Mouse (Mus musculus): Measurements from ENCODE around the gene Lrrc41.

Gene Lrrc41

DNA sequence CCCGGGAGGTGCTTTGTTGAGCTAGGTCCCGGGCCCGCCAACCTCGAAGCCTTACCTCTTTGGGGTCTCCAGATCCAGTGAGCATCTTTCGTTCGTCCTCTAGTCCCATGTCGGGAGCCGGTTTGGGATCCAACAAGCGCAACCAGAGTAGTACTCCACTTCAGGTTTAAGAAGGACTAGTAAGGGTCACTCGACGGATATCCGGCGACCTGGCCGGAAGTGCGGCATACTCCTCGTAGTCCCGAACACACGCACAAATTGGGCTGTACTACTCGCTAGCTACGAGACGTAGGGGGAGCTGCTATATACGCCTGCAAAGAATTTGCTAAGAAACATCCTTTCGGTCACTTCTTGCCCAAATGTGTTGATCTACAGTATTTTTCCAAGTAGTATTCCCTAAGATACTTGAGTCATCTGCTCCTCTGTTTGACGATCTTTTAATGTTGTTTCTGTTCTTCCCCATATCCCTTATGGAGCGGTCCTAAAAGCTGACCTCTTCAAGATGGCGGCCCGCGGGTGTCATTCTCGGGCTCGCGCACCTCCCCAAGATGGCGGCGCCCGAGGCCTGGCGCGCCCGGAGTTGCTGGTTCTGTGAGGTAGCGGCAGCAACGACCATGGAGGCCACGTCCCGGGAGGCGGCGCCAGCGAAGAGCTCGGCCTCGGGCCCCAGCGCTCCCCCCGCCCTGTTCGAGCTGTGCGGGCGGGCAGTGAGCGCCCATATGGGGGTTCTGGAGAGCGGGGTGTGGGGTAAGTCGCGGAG is at the start of gene Lrrc41, which contains the start of gene Uqcrh:
Lrrc41 (plus strand) TSS at position 409 of the 760 bp plus-strand sequence.
Uqcrh (minus strand) TSS at position 211 of the 760 bp plus-strand sequence.
- DNase-seq (ENCODE audit: low read depth, low spot score), result peak; percentile 97
- Histone ChIP-seq H3K27me3 (ENCODE audit: control insufficient read depth, insufficient read depth, low read length, poor library complexity, severe bottlenecking) (no peaks in the 10 kb centered on the region), H3K36me3 (ENCODE audit: control insufficient read depth, insufficient read depth, low read length, poor library complexity, severe bottlenecking) (peaks cover 1% of the 10 kb centered on the region; the same call in 1 of the 2 replicates)

DNA sequence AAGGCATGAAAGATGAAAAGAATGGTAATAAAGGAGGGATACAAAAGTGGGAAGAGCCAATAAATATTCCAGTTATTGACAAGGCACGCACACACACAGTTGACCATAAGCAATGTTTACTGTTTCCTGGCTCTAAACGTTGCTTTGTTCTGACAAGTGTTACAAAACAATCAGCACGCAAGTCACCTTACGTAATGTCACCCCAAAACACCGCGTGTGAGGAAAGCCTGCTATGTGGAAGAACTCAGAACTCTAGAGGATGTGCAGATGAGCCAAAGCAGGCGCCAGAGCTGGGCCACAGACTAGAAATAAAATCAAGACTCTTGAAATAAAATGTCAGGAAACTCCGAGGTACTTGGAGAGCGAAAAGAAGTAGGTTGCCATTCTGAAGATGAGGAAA is 42.2 kb upstream of the Lrrc41 start:
- H3K27me3 ChIP-seq (ENCODE audit: control insufficient read depth, insufficient read depth, low read length, poor library complexity, severe bottlenecking), result no peaks in the 10 kb centered on the region
- H3K36me3 ChIP-seq (ENCODE audit: control insufficient read depth, insufficient read depth, low read length, poor library complexity, severe bottlenecking), result peaks cover 19% of the 10 kb centered on the region
- no peak for DNase-seq (ENCODE audit: low read depth, low spot score)

DNA sequence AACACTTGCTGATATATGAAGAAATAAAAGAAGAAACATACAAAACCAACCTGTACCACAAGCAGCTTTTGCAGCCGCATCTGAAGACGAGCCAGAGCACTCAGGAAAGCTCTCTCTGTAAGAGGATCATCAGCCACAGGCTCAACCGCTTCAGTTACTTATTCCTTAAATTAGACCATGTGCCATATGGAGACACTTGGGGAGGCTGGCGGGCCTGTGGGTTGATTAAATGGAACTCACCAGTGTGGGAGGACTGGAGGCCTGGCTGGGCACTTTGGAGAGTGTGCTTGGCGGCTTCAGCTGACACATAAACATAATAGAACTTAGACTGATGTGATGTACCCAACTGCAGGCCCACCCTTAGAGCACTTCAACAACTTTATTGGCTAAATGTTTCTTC is 41.7 kb upstream of the Lrrc41 start:
- no peak for DNase-seq (ENCODE audit: low read depth, low spot score)
- Histone ChIP-seq H3K27me3 (ENCODE audit: control insufficient read depth, insufficient read depth, low read length, poor library complexity, severe bottlenecking) (no peaks in the 10 kb centered on the region), H3K36me3 (ENCODE audit: control insufficient read depth, insufficient read depth, low read length, poor library complexity, severe bottlenecking) (peaks cover 19% of the 10 kb centered on the region)

DNA sequence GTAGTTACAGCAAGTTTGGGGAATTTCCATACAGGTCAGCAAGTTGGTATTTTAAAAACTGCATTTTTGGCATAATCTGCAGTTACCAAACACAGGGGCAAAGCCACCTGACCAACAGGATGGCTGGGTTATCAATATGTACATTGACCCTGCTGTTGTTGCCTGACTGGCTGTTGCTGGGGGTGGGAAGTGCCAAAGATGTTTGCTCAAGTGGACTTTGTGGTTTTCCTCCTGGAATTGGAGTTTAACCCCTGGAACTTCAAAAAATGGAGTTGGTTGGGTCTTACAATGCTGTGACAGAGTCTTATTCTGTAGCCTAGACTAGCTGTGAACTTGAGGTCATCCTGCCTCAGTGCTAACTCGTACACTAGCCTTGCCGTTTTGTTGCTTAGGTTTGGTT is 34.6 kb upstream of the Lrrc41 start:
- Histone ChIP-seq H3K27me3 (ENCODE audit: control insufficient read depth, insufficient read depth, low read length, poor library complexity, severe bottlenecking) (no peaks in the 10 kb centered on the region), H3K36me3 (ENCODE audit: control insufficient read depth, insufficient read depth, low read length, poor library complexity, severe bottlenecking) (peaks cover 13% of the 10 kb centered on the region)
- DNase-seq (ENCODE audit: low read depth, low spot score), result no peak

DNA sequence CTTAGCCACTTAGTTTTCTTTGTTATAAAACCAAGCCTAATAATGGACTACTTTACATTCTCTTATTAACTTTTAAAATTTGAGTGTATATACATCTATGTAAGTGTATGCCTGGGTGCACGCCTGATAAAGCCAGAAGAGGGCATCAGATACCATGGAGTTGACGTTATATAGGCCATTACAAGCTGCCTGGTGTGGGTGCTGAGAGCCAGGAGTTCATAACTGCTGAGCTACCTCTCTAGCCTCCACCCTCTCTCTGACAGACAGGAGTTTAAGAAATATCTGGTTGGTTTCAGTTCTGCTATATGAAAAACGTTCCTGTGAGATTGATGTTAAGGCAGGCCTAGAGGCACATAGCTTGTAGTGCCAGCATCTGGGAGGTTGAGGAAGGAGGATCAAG is 32.9 kb upstream of the Lrrc41 start:
- no peaks in the 10 kb centered on the region for H3K27me3 ChIP-seq (ENCODE audit: control insufficient read depth, insufficient read depth, low read length, poor library complexity, severe bottlenecking)
- DNase-seq (ENCODE audit: low read depth, low spot score), result peak; percentile 36

DNA sequence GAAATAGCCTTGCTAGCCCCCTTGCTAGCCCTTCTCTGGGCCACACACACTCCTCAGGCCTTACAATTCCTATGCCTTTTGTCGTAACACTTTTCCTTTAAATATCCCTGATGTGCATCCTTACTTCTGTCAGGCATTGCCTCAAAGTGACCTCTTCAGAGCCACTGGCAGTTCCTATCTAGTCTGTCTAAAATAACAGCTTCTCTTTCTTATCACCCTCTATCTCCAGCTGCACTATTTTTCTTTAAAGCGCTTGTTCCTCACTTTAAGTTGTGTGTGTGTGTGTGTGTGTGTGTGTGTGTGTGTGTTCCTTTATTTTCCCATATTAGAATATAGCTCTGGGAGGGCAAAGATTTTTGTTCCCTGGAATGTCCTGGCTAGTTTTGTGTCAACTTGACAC is 28.5 kb upstream of the Lrrc41 start:
- H3K36me3 ChIP-seq (ENCODE audit: control insufficient read depth, insufficient read depth, low read length, poor library complexity, severe bottlenecking), result peaks cover 6% of the 10 kb centered on the region; the same call in 1 of the 2 replicates
- no peaks in the 10 kb centered on the region for H3K27me3 ChIP-seq (ENCODE audit: control insufficient read depth, insufficient read depth, low read length, poor library complexity, severe bottlenecking)
- DNase-seq (ENCODE audit: low read depth, low spot score), result no peak

More for the DNA sequence above, 32.9 kb upstream of the Lrrc41 start:
- H3K36me3 ChIP-seq (ENCODE audit: control insufficient read depth, insufficient read depth, low read length, poor library complexity, severe bottlenecking), result peaks cover 12% of the 10 kb centered on the region; the same call in 1 of the 2 replicates

DNA sequence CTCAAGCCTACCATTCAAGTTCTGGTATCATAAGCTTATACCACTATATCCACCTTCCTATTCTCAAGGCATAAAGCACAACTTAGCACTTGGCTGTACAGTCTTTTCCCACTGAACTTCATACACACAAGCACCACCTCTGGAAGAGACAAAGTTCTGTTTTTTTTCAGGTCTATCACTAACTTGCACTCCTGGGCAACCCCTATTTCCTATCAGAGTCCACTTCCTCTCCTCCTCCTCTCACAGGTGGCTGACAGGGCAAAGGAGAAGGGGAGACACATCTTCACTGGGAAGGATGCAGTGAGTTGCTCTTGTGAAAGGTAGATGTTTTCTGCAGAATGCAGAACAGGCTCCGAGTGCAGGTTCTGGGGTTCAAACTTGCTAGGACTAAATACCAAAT is 27.4 kb upstream of the Lrrc41 start:
- Histone ChIP-seq H3K27me3 (ENCODE audit: control insufficient read depth, insufficient read depth, low read length, poor library complexity, severe bottlenecking) (no peaks in the 10 kb centered on the region), H3K36me3 (ENCODE audit: control insufficient read depth, insufficient read depth, low read length, poor library complexity, severe bottlenecking) (0 out of 2 replicates have a peak, but pooled peaks cover 2% of the 10 kb centered on the region)
- no peak for DNase-seq (ENCODE audit: low read depth, low spot score)

DNA sequence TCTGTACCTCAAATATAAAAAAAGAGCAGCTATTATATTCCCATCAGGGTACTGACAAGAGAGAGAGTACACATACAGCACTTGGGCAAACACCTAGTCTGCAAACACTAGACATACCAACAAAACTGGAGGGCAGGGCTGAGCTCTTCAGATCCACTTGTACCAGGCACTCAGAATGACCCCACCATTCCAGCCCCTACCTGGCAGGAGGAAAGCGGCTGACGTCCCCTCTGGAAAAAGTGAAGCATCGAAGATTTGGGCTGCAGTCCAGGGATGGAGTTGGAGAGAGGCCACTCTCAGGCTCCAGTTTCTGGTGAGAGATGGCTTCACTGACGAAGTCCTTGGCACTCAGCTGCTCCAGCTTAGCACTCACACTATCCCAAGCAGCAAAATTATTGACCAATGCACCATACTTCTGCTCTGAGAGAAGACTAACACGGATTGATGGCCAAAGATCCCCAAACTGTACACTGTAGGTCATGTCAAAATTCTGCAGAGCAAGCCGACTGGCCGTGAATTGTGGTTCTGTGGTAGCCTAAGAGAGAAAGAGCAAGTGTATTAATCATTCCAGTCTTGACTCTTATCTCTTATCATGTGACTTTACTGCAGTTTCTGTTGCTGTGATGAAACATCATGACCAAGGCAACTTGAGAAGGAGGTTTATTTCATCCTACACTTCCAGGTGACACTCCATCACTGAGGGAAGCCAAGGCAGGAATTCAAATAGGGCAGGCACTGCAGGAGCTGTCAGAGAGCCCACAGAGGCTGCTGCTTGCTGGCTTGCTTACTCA is 26.7 kb upstream of the Lrrc41 start:
- Histone ChIP-seq H3K36me3 (ENCODE audit: control insufficient read depth, insufficient read depth, low read length, poor library complexity, severe bottlenecking) (0 out of 2 replicates have a peak, but pooled peaks cover 2% of the 10 kb centered on the region), H3K27me3 (ENCODE audit: control insufficient read depth, insufficient read depth, low read length, poor library complexity, severe bottlenecking) (no peaks in the 10 kb centered on the region)
- DNase-seq (ENCODE audit: low read depth, low spot score), result no peak

DNA sequence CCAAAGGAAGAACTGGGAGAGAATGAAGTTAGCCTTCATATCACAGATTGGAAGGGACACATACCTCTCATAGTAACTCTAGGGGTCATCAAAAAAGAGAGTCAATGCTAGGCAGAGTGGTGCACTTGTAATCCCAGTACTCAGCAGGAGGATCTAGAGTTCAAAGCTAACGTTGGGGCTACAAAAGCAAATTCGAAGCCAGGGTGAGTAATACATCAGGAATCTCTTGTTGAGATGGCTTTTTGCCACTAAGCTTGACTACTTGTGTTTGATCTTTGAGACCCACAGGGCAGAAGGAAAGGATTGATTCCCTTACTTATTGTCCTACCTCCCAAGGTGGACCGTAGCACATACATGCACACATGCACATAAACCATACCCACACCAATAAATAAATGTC is 25.9 kb upstream of the Lrrc41 start:
- 0 out of 2 replicates have a peak, but pooled peaks cover 2% of the 10 kb centered on the region for H3K36me3 ChIP-seq (ENCODE audit: control insufficient read depth, insufficient read depth, low read length, poor library complexity, severe bottlenecking)
- no peaks in the 10 kb centered on the region for H3K27me3 ChIP-seq (ENCODE audit: control insufficient read depth, insufficient read depth, low read length, poor library complexity, severe bottlenecking)
- no peak for DNase-seq (ENCODE audit: low read depth, low spot score)

DNA sequence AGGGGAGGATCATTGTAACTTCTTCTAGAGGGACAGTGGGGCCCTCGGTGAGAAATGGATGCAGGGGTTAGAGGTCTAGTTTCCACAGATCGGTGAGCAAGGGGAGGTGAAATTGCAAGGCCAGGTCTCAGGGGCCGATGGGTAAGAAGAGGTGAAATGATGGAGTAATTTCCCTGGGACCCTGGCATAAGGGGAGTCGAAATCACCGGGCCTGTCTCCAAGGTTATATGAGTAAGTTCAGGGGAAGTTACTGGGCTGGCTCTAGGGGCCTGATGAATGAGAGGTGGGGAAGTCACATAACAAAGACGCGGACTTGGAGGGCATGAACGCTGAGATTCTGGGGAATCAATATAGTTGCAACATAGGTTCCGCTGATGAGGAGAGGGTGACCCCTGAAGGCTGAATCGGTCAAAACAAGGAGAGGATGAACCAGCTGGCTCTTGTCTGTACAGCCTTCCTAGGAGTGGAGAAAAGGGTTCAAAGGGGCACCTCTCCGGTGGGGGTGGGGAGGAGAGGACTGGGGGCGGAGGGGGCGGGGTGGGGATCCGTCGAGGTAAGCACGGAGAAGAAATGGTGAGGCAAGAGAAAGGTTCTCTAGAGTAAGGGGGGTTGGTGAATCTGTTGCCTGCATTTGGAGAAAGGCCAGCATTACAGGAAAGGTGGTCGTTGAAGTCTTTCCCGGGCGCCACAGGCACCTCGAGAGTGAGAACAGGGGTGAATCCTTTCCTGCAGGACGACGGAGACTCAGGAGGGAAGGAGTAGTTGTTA is 22.4 kb upstream of the Lrrc41 start:
- no peaks in the 10 kb centered on the region for H3K27me3 ChIP-seq (ENCODE audit: control insufficient read depth, insufficient read depth, low read length, poor library complexity, severe bottlenecking)
- no peaks in the 10 kb centered on the region for H3K36me3 ChIP-seq (ENCODE audit: control insufficient read depth, insufficient read depth, low read length, poor library complexity, severe bottlenecking)
- peak; percentile 67 for DNase-seq (ENCODE audit: low read depth, low spot score)

DNA sequence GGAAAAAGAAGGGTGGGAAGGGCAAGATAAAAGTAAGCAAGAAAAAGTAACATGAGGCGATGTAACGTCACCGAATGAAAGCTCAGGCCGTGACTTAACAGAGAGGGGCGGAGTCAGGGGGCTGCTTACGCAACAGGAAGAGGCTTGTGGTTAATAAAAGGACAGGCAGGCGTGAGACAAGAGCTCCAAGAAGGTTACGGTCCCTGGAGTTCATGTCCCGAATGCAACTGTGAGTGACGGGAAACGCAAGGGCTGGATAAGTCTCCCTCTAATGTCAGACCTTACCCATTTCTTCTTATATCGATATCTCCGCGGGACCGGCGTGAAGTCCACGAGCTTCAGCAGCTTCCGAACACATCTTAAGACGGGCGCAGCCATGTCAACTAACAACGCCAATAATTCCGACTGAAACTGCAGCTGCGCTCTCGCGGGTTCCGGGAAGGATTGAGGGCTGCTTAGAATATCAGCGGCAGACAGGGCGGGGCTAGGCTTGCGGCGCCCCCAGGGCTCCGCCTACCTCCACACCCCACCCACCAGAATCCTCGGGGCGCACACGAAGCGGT is 21.6 kb upstream of the Lrrc41 start, which contains the start of gene Nsun4:
Nsun4 (minus strand) TSS at position 478 of the 563 bp plus-strand sequence.
- DNase-seq (ENCODE audit: low read depth, low spot score), result peak; percentile 95
- Histone ChIP-seq H3K27me3 (ENCODE audit: control insufficient read depth, insufficient read depth, low read length, poor library complexity, severe bottlenecking) (no peaks in the 10 kb centered on the region), H3K36me3 (ENCODE audit: control insufficient read depth, insufficient read depth, low read length, poor library complexity, severe bottlenecking) (no peaks in the 10 kb centered on the region)

DNA sequence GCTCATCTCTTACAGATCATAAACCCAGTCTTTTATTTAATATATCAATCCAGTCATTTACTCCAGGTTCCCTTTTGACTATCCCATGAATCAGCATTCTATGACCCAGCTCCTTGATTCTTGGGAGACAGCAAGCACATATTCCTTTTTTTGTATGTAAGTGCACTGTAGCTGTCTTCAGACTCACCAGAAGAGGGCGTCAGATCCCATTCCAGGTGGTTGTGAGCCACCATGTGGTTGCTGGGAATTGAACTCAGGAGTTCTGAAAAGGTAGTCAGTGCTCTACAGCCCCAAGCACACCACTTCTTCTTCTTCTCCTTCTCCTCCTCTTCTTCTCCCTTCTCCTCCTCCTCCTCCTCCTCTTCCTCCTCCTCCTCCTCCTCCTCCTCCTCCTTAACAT is 17.5 kb upstream of the Lrrc41 start:
- H3K36me3 ChIP-seq (ENCODE audit: control insufficient read depth, insufficient read depth, low read length, poor library complexity, severe bottlenecking), result no peaks in the 10 kb centered on the region
- H3K27me3 ChIP-seq (ENCODE audit: control insufficient read depth, insufficient read depth, low read length, poor library complexity, severe bottlenecking), result no peaks in the 10 kb centered on the region
- DNase-seq (ENCODE audit: low read depth, low spot score), result no peak

DNA sequence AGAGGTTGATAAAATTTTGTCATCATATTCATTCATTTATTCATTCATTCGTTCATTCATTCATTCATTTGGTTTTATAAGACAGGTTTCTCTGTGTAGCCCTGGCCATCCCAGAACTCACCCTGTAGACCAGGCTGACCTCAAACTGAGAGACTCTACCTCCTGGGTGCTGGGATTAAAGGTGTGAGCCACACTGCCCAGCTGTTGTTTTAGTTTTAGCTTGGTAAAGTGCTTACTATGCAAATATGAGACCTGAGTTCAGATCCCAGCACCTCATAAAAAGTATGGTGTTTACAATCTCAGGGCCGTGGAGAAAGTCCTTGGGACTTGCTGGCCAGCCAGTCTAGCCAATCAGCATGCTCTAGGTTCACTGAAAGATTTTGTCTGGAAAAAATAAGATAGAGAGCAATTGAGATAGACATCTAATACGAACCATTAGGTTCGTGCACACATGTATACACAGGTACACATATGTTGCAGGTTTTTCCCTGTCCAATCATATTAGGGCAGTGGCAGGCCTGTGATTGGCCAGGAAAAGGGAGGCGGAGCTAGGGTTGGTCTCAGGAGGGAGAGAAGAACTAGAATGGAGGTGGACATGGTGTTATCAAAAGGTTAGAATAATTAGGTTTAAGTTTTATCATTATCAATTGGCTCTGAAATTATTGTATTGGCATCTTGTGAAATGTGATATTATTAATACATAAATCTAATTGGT is 15.9 kb upstream of the Lrrc41 start:
- H3K36me3 ChIP-seq (ENCODE audit: control insufficient read depth, insufficient read depth, low read length, poor library complexity, severe bottlenecking), result no peaks in the 10 kb centered on the region
- H3K27me3 ChIP-seq (ENCODE audit: control insufficient read depth, insufficient read depth, low read length, poor library complexity, severe bottlenecking), result no peaks in the 10 kb centered on the region
- DNase-seq (ENCODE audit: low read depth, low spot score), result no peak

DNA sequence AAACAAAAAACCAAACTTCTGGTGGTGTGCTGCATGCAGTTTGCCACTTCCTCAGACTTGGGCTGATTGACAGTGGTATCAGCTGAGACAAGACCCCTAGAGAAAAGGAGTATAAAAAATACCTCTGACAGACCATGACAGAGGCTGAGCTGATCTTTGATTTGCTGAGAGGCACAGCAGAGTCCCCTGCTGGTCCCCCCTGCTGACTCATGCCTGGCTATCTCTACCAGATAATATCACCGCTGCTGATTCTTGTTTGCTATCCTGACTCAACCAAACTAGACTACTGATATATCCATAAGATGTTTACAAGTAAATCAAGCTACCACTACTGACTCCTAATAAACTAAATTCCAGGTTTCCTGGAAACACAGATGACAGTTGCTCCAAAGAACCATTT is 11.2 kb upstream of the Lrrc41 start:
- DNase-seq (ENCODE audit: low read depth, low spot score), result no peak
- H3K27me3 ChIP-seq (ENCODE audit: control insufficient read depth, insufficient read depth, low read length, poor library complexity, severe bottlenecking), result no peaks in the 10 kb centered on the region
- peaks cover 8% of the 10 kb centered on the region for H3K36me3 ChIP-seq (ENCODE audit: control insufficient read depth, insufficient read depth, low read length, poor library complexity, severe bottlenecking)
